Mouse (Mus musculus): Measurements from ENCODE around the gene Scn8a. TPM values are rescaled to one million over a fixed set of nuclear protein-coding genes. Genes with fewer than 3 reads are reported as not detected.

Gene Scn8a
- polyA plus RNA-seq, 1 experiment from 2014 or later: 22.7 TPM

GRCm38 (mm10) chr15:100923476-100923875 lies 53.8 kb downstream of the Scn8a start:
- Histone ChIP-seq H3K36me3 (replicated peaks) (no peaks in the 10 kb centered on the region), H3K4me2 (0 out of 2 replicates have a peak overlapping the region, but pooled peaks have one; percentile 4), H3K27ac (peak overlapping the region; percentile 64), H3K9ac (peak overlapping the region; percentile 25), H3K4me3 (no peak overlapping the region), H3K4me1 (peaks cover 17% of the 10 kb centered on the region), H3K27me3 (replicated peaks) (no peaks in the 10 kb centered on the region), H3K9me3 (no peaks in the 10 kb centered on the region)
- WGBS: 13% methylated on average over 19 of the region's 19 CpGs
- ATAC-seq (replicated peaks): peak; percentile 73

DNA sequence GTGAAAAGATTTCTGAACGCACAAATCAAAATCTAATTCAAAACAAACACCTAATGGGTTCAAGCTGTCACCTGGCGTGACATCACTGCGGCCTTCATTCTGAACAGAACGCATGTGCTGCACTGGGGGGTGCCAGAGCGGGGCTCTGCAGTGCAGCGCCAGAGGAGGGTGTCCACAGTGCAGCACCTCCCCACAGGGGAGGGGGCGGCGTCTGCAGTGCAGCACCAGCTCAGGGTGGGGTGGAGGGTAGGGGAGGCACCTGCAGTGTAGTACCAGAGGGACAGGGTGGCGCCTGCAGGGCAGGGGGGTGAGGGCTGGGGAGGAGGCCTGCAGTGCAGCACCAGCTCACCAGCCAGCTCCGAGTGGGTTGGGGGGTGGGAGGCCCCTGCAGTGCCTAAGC lies 55.3 kb downstream of the Scn8a start:
- ATAC-seq (replicated peaks): peak; percentile 58; the same call in 1 of the 2 replicates
- no peak overlapping the region for H3K27ac ChIP-seq
- no peaks in the 10 kb centered on the region for H3K9me3 ChIP-seq
- H3K4me3 ChIP-seq: no peak overlapping the region
- 69% methylated on average over 10 of the region's 10 CpGs for WGBS
- H3K36me3 ChIP-seq (replicated peaks): no peaks in the 10 kb centered on the region
- peaks cover 17% of the 10 kb centered on the region for H3K4me1 ChIP-seq
- no peak overlapping the region for H3K4me2 ChIP-seq
- H3K9ac ChIP-seq: no peak overlapping the region
- no peaks in the 10 kb centered on the region for H3K27me3 ChIP-seq (replicated peaks)

GRCm38 (mm10) chr15:100930477-100930876 lies 60.8 kb downstream of the Scn8a start:
- no peak overlapping the region for H3K27ac ChIP-seq
- no peaks in the 10 kb centered on the region for H3K27me3 ChIP-seq (replicated peaks)
- no peak for ATAC-seq (replicated peaks)
- no peak overlapping the region for H3K9ac ChIP-seq
- H3K36me3 ChIP-seq (replicated peaks): no peaks in the 10 kb centered on the region
- 20% methylated on average over 3 of the region's 3 CpGs for WGBS
- H3K4me1 ChIP-seq: no peaks in the 10 kb centered on the region
- H3K4me3 ChIP-seq: no peak overlapping the region
- no peaks in the 10 kb centered on the region for H3K9me3 ChIP-seq
- no peak overlapping the region for H3K4me2 ChIP-seq

DNA sequence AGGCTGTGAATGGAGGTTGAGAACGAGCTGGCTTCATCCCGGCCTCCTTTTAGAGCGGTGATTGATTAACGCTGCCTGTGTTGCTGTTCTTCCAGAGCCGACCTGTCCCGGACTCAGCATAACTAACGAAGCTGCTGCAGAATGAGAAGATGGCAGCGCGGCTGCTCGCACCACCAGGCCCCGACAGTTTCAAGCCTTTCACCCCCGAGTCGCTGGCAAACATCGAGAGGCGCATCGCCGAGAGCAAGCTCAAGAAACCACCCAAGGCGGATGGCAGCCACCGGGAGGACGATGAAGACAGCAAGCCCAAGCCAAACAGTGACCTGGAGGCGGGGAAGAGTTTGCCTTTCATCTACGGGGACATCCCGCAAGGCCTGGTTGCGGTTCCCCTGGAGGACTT lies 66.5 kb downstream of the Scn8a start:
- no peak overlapping the region for H3K4me3 ChIP-seq
- H3K27me3 ChIP-seq (replicated peaks): no peaks in the 10 kb centered on the region
- H3K4me2 ChIP-seq: 0 out of 2 replicates have a peak overlapping the region, but pooled peaks have one; percentile 9
- no peaks in the 10 kb centered on the region for H3K9me3 ChIP-seq
- H3K4me1 ChIP-seq: peaks cover 7% of the 10 kb centered on the region; the same call in 1 of the 2 replicates
- H3K36me3 ChIP-seq (replicated peaks): 0 out of 2 replicates have a peak, but pooled peaks cover 3% of the 10 kb centered on the region
- ATAC-seq (replicated peaks): no peak
- H3K9ac ChIP-seq: no peak overlapping the region
- WGBS: 76% methylated on average over 24 of the region's 24 CpGs
- H3K27ac ChIP-seq: no peak overlapping the region

DNA sequence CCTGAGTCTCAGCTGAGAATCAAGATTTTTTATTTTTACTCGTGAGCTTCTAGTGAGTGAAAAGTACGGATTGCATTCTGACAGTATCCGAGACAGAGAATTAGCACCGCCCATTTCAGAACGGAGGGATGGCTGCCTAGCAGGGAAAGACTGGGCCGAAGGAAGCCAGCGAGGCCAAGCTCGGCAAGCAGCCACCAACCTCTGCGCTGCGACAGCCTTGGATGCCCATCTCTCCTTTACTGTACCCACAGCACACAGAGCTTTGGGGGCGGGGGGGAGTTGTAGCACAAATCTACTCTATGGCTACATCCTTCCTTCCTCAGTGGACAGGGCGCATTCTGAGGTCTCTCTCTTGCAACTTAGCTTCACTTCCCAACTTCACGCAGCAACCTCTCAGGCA lies 78.7 kb downstream of the Scn8a start:
- no peaks in the 10 kb centered on the region for H3K36me3 ChIP-seq (replicated peaks)
- no peak overlapping the region for H3K9ac ChIP-seq
- 93% methylated on average over 13 of the region's 13 CpGs for WGBS
- no peaks in the 10 kb centered on the region for H3K27me3 ChIP-seq (replicated peaks)
- peaks cover 6% of the 10 kb centered on the region; the same call in 1 of the 2 replicates for H3K4me1 ChIP-seq
- no peak overlapping the region for H3K27ac ChIP-seq
- no peaks in the 10 kb centered on the region for H3K9me3 ChIP-seq
- no peak for ATAC-seq (replicated peaks)
- H3K4me2 ChIP-seq: no peak overlapping the region
- H3K4me3 ChIP-seq: no peak overlapping the region

GRCm38 (mm10) chr15:100949169-100949568 lies 79.5 kb downstream of the Scn8a start:
- WGBS: 88% methylated on average over 4 of the region's 4 CpGs
- Histone ChIP-seq H3K9ac (no peak overlapping the region), H3K4me2 (no peak overlapping the region), H3K27me3 (replicated peaks) (no peaks in the 10 kb centered on the region), H3K9me3 (no peaks in the 10 kb centered on the region), H3K4me1 (peaks cover 6% of the 10 kb centered on the region; the same call in 1 of the 2 replicates), H3K27ac (no peak overlapping the region), H3K36me3 (replicated peaks) (no peaks in the 10 kb centered on the region), H3K4me3 (no peak overlapping the region)
- no peak for ATAC-seq (replicated peaks)

GRCm38 (mm10) chr15:100951491-100951890 lies 81.8 kb downstream of the Scn8a start:
- H3K9me3 ChIP-seq: no peaks in the 10 kb centered on the region
- H3K27me3 ChIP-seq (replicated peaks): no peaks in the 10 kb centered on the region
- H3K4me2 ChIP-seq: no peak overlapping the region
- H3K4me1 ChIP-seq: peaks cover 9% of the 10 kb centered on the region; the same call in 1 of the 2 replicates
- no peak overlapping the region for H3K27ac ChIP-seq
- no peak overlapping the region for H3K4me3 ChIP-seq
- no peak for ATAC-seq (replicated peaks)
- no peaks in the 10 kb centered on the region for H3K36me3 ChIP-seq (replicated peaks)
- 80% methylated on average over 10 of the region's 10 CpGs for WGBS
- H3K9ac ChIP-seq: no peak overlapping the region

GRCm38 (mm10) chr15:100952292-100952691 lies 82.6 kb downstream of the Scn8a start:
- no peak overlapping the region for H3K4me2 ChIP-seq
- H3K9me3 ChIP-seq: no peaks in the 10 kb centered on the region
- H3K27ac ChIP-seq: no peak overlapping the region
- H3K4me3 ChIP-seq: no peak overlapping the region
- no peak for ATAC-seq (replicated peaks)
- 78% methylated on average over 2 of the region's 2 CpGs for WGBS
- no peaks in the 10 kb centered on the region for H3K36me3 ChIP-seq (replicated peaks)
- H3K9ac ChIP-seq: no peak overlapping the region
- H3K4me1 ChIP-seq: peaks cover 9% of the 10 kb centered on the region; the same call in 1 of the 2 replicates
- no peaks in the 10 kb centered on the region for H3K27me3 ChIP-seq (replicated peaks)

- no peak overlapping the region for H3K27ac ChIP-seq
- ATAC-seq (replicated peaks): no peak
- H3K27me3 ChIP-seq (replicated peaks): no peaks in the 10 kb centered on the region
- no peak overlapping the region for H3K9ac ChIP-seq
- H3K4me1 ChIP-seq: peaks cover 9% of the 10 kb centered on the region; the same call in 1 of the 2 replicates
- no peaks in the 10 kb centered on the region for H3K36me3 ChIP-seq (replicated peaks)
- no peaks in the 10 kb centered on the region for H3K9me3 ChIP-seq
- H3K4me2 ChIP-seq: no peak overlapping the region
- H3K4me3 ChIP-seq: no peak overlapping the region
- WGBS: 15% methylated on average over 8 of the region's 8 CpGs
Measured at GRCm38 (mm10) chr15:100952854-100953253, 83.2 kb downstream of the Scn8a start.

DNA sequence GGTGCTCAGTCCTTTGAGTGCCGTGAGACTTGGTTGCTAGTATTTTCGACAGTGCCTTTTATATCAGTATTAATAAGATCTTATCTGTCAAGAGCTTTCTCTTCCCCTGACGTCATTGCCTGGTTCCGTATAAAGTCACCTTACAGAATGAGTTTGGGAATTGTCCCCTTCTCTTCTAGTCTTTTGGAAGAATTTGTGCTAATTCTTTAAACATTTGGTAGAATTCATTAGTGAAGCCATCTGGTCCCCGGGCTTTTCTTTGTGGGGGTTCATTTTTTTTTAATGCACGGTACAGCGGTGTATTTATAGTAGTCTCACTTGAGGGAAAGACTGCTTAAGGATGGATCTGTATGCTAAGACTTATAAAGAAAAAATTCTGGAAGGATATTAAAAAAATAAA lies 84.3 kb downstream of the Scn8a start:
- no peak for ATAC-seq (replicated peaks)
- Histone ChIP-seq H3K9me3 (no peaks in the 10 kb centered on the region), H3K4me3 (no peak overlapping the region), H3K36me3 (replicated peaks) (no peaks in the 10 kb centered on the region), H3K4me2 (no peak overlapping the region), H3K27me3 (replicated peaks) (no peaks in the 10 kb centered on the region), H3K4me1 (peaks cover 9% of the 10 kb centered on the region; the same call in 1 of the 2 replicates), H3K27ac (no peak overlapping the region), H3K9ac (no peak overlapping the region)
- 36% methylated on average over 7 of the region's 7 CpGs for WGBS

DNA sequence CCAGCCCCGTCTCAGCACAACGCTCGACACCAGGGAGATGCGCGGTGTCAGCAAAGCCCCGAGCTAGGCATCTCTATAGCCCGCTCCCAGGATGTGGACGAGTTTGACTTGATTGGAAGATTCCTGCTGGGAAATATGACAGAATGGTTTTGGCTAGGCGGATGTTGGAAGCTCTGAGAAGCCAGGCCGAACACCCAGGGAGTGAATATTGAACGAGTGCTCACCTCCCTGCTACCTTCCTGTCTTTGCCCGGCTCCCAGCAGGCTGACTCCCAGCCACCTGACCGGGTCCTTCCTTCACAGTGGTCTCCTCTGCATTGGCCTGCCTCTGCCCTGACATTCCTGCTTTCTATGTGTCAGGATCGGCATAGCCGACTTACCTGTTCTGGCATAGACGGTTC lies 85.1 kb downstream of the Scn8a start:
- Histone ChIP-seq H3K27ac (no peak overlapping the region), H3K9me3 (no peaks in the 10 kb centered on the region), H3K4me2 (no peak overlapping the region), H3K27me3 (replicated peaks) (no peaks in the 10 kb centered on the region), H3K4me3 (no peak overlapping the region), H3K9ac (no peak overlapping the region), H3K36me3 (replicated peaks) (no peaks in the 10 kb centered on the region), H3K4me1 (peaks cover 9% of the 10 kb centered on the region; the same call in 1 of the 2 replicates)
- ATAC-seq (replicated peaks): no peak
- WGBS: 72% methylated on average over 16 of the region's 16 CpGs

DNA sequence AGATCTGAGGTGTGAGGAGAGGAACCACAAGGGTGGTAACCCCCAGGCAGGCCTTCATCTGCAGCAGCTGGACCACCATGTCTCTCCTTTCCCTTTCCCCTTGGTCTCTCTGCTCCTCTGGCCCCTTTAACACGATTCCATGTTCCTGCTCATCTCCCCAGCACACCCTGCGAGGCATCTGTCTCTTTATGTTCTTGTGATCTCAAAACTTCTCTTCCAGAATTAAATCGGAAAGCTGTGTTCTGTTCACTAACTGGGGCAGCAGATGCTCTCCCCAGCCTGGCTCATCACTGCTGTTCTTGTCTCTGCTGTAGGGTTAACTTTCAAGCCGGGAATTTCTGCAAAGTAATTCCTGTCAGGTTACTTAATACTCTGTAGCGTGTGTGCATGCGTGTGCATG lies 91.3 kb downstream of the Scn8a start:
- H3K4me3 ChIP-seq: no peak overlapping the region
- H3K4me2 ChIP-seq: no peak overlapping the region
- no peak overlapping the region for H3K27ac ChIP-seq
- no peak for ATAC-seq (replicated peaks)
- H3K9ac ChIP-seq: no peak overlapping the region
- no peaks in the 10 kb centered on the region for H3K4me1 ChIP-seq
- H3K36me3 ChIP-seq (replicated peaks): no peaks in the 10 kb centered on the region
- no peaks in the 10 kb centered on the region for H3K27me3 ChIP-seq (replicated peaks)
- no peaks in the 10 kb centered on the region for H3K9me3 ChIP-seq
- WGBS: 87% methylated on average over 6 of the region's 6 CpGs

- no peak overlapping the region for H3K4me3 ChIP-seq
- no peaks in the 10 kb centered on the region for H3K27me3 ChIP-seq (replicated peaks)
- no peak overlapping the region for H3K4me2 ChIP-seq
- no peaks in the 10 kb centered on the region for H3K36me3 ChIP-seq (replicated peaks)
- no peaks in the 10 kb centered on the region for H3K9me3 ChIP-seq
- no peak overlapping the region for H3K27ac ChIP-seq
- ATAC-seq (replicated peaks): no peak
- 81% methylated on average over 4 of the region's 4 CpGs for WGBS
- H3K4me1 ChIP-seq: no peaks in the 10 kb centered on the region
- no peak overlapping the region for H3K9ac ChIP-seq
Measured at GRCm38 (mm10) chr15:100961561-100961960, 91.9 kb downstream of the Scn8a start.

Data from midbrain, embryonic 15.5 days (tissue).